Mouse (Mus musculus): ENCODE data around the gene Vps52. TPM values are rescaled to one million over a fixed set of nuclear protein-coding genes. Genes with fewer than 3 reads are reported as not detected.

The Vps52 gene
- total and polyA plus RNA-seq, 3 experiments, result 34.3 to 73.6 (median 39.9) TPM

DNA sequence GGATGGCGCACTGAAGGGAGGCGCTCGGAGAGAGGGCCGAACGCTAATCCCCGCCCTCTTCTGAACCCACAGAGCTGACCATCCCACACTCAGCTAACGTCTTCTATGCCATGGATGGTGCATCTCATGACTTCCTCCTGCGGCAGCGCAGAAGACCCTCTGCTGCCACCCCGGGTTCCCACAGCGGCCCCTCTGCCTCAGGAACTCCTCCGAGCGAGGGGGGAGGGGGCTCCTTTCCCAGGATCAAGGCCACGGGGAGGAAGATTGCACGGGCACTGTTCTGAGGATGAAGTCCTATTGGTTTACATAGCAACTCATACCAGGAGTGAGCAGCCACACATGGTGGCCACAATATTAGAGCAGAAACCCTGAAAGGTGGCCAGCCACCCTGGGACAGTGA lies 18.6 kb upstream of the Vps52 start:
- H3K36me3 ChIP-seq (replicated peaks in 1 of 2; ENCODE audit: control insufficient read depth in 1 of 2, insufficient read depth in 1 of 2, low read length in 1 of 2), result peaks cover 33 to 72% of the 10 kb centered on the region in 2 experiments
- in situ Hi-C loops (cut with MboI; ENCODE audit: low pct_ligation_motif_present, low pct_unique_long_range_greater_than_20kb, low sequenced_read_pairs) (no loop called here), dilution Hi-C loops (cut with MboI; ENCODE audit: extremely low pct_ligation_motif_present, extremely low pct_unique_long_range_greater_than_20kb, low sequenced_read_pairs) (no loop called here)
- H3K9me3 ChIP-seq (replicated peaks; ENCODE audit: low read length), result no peaks in the 10 kb centered on the region
- H3K9ac ChIP-seq (ENCODE audit: insufficient read depth, low read depth), result no peak overlapping the region
- no peaks in the 10 kb centered on the region for H3K27me3 ChIP-seq (replicated peaks)
- H3K27ac ChIP-seq (ENCODE audit: insufficient read depth, low read depth), result no peak overlapping the region
- H3K79me2 ChIP-seq (replicated peaks; ENCODE audit: control insufficient read depth, extremely low read depth, insufficient read depth, poor library complexity, severe bottlenecking), result peaks cover 27% of the 10 kb centered on the region
- TF ChIP-seq UBTF (IDR thresholded peaks at IDR 0.05; ENCODE audit: low read depth, low read length) (no peak), NELFE (IDR thresholded peaks at IDR 0.05; ENCODE audit: low read depth, low read length) (no peak), MEF2A (IDR thresholded peaks at IDR 0.05; ENCODE audit: borderline replicate concordance, low read depth, low read length) (no peak), USF2 (conservative IDR thresholded peaks at IDR 0.05; ENCODE audit: low read depth, low read length) (no peak), PAX5 (IDR thresholded peaks at IDR 0.05; ENCODE audit: low read length) (no peak), ZKSCAN1 (IDR thresholded peaks at IDR 0.05; ENCODE audit: borderline replicate concordance, low read depth, low read length) (no peak), SMC3 (IDR thresholded peaks at IDR 0.05; ENCODE audit: low read depth, low read length) (no peak), CTCF (conservative IDR thresholded peaks at IDR 0.05 in 1 of 2, IDR thresholded peaks at IDR 0.05 in 1 of 2; ENCODE audit: low read depth in 2 of 2, low read length in 2 of 2) (no peak), JUND (conservative IDR thresholded peaks at IDR 0.05; ENCODE audit: low read depth, low read length) (no peak)
- H3K4me1 ChIP-seq (ENCODE audit: control insufficient read depth in 1 of 2, insufficient read depth in 2 of 2), result peaks cover 5 to 27% of the 10 kb centered on the region in 2 experiments
- DNase-seq (ENCODE audit: extremely low read depth), result no peak
- H3K4me2 ChIP-seq (ENCODE audit: insufficient read depth, low read depth, poor library complexity, severe bottlenecking), result no peak overlapping the region
- H3K4me3 ChIP-seq (replicated peaks in 1 of 3; ENCODE audit: low read depth in 2 of 3, low read length in 2 of 3, poor library complexity in 1 of 3), result no peak overlapping the region

GRCm38 (mm10) chr17:33938783-33939182 lies 16.8 kb upstream of the Vps52 start:
- Histone ChIP-seq H3K79me2 (replicated peaks; ENCODE audit: control insufficient read depth, extremely low read depth, insufficient read depth, poor library complexity, severe bottlenecking) (peaks cover 31% of the 10 kb centered on the region), H3K27ac (ENCODE audit: insufficient read depth, low read depth) (no peak overlapping the region), H3K9me3 (replicated peaks; ENCODE audit: low read length) (no peaks in the 10 kb centered on the region), H3K36me3 (replicated peaks in 1 of 2; ENCODE audit: control insufficient read depth in 1 of 2, insufficient read depth in 1 of 2, low read length in 1 of 2) (peaks cover 36 to 68% of the 10 kb centered on the region in 2 experiments), H3K4me1 (ENCODE audit: control insufficient read depth in 1 of 2, insufficient read depth in 2 of 2) (peaks cover 7 to 28% of the 10 kb centered on the region in 2 experiments), H3K27me3 (replicated peaks) (no peaks in the 10 kb centered on the region), H3K4me3 (replicated peaks in 1 of 3; ENCODE audit: low read depth in 2 of 3, low read length in 2 of 3, poor library complexity in 1 of 3) (no peak overlapping the region), H3K9ac (ENCODE audit: insufficient read depth, low read depth) (no peak overlapping the region), H3K4me2 (ENCODE audit: insufficient read depth, low read depth, poor library complexity, severe bottlenecking) (peak overlapping the region; percentile 63; the same call in 1 of the 2 replicates)
- TF ChIP-seq TBP (conservative IDR thresholded peaks at IDR 0.05; ENCODE audit: low read depth, low read length) (no peak), HCFC1 (IDR thresholded peaks at IDR 0.05; ENCODE audit: low read depth, low read length) (no peak), KAT2A (IDR thresholded peaks at IDR 0.05; ENCODE audit: insufficient replicate concordance, low read length) (no peak), MXI1 (IDR thresholded peaks at IDR 0.05; ENCODE audit: low read depth, low read length) (no peak), ELF1 (IDR thresholded peaks at IDR 0.05; ENCODE audit: low read depth, low read length) (no peak), BHLHE40 (IDR thresholded peaks at IDR 0.05; ENCODE audit: low read depth, low read length) (no peak)
- dilution Hi-C loops (cut with MboI; ENCODE audit: extremely low pct_ligation_motif_present, extremely low pct_unique_long_range_greater_than_20kb, low sequenced_read_pairs), result no loop called here
- in situ Hi-C loops (cut with MboI; ENCODE audit: low pct_ligation_motif_present, low pct_unique_long_range_greater_than_20kb, low sequenced_read_pairs), result no loop called here
- DNase-seq (ENCODE audit: extremely low read depth), result no peak

Data from CH12.LX (cell line).